Mouse (Mus musculus) embryonic fibroblast, embryonic 13.5 days (primary cell): ENCODE measurements at regions not wholly inside any gene's neighbourhood (a gene's known extent, or its start where the extent isn't known, plus 50 kb on each side); places are given as distances from the start of the nearest gene placed in this dataset.

Experiments used
- CTCF ChIP-seq: IDR thresholded peaks from 2 replicates; pipeline ENCODE4 v1.5.1; 2011; ENCODE audit warnings: mild to moderate bottlenecking, control low read depth, low read length, moderate library complexity, borderline replicate concordance; ENCODE audit not compliant: insufficient read depth
- POLR2A ChIP-seq: IDR thresholded peaks from 2 replicates; pipeline ENCODE4 v1.6.1; 2011; ENCODE audit warnings: low read depth, mild to moderate bottlenecking, control low read depth, low read length, moderate library complexity

DNA sequence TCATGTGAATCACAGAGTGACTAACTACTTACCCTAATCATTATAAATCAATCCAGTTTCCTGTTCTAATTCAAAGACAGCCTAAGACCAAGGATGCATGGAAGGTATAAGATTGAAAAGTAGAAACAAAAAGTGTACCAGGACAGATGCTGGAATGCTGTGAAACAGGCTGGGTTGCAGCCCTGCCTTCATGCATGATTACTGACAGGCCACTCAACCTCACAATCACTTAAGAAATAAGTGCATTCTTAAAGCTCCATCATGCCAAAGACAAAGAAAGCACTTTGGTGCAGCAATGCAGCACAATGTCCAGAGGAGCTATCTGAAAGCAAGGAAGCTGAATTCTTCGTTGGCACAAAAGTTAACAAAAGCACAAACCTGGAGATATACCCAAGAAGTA is 2810.4 kb downstream of the 9330182O14Rik start:
- TF ChIP-seq POLR2A: no peak
- no peak for TF ChIP-seq CTCF
